Mouse (Mus musculus) layer of hippocampus, postnatal 14 days (tissue): ENCODE measurements at regions not wholly inside any gene's neighbourhood (a gene's known extent, or its start where the extent isn't known, plus 50 kb on each side); places are given as distances from the start of the nearest gene placed in this dataset.

Source experiments
- DNase-seq, 2 experiments: peaks; one replicate each; pipeline ENCODE4 v3.0.0; 2021 to 2022; ENCODE audit warnings: low spot score in 2 of 2, mixed read lengths in 1 of 2

DNA sequence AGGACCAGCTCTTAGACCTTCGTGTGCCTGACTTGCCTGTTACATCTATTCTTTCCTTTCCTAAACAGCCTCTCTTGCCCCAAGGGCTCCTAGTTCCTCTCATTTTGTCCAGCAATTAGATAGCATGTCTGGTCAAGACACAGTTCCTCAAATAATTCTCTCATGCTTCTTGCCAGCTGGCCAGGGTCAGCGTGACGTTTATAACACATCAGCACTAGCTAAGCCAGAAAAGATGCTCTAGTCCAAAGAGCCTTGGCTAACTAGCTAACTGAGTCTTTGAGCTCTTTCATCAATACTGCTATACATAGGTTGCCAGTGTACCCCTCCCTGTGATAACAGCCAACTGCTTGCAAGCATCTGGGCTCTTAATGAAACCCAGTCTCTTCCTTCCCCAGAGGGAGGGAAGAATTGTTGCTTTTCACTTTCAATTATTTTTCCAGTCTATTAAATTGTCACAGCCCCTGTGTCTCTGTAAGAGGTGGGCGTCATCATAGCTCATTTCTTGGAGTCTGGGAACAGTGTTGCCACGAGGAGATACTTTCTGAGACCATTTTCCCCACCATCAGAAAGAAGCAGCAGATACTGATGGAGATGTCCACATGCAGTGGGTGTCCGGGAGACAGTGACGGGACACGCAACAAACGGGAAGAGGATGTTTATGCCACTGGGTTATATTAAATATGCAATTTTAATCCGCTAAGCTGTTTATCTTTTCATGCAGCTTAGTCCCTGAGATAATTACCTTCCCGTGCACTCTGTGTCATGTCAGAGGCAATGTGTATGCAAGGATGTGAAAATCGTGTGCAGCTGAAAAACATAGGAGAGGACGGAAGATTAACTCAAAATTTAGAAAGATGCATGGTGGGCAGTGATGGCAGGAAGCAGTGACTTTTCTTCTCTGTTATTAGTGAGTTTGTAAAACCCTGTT lies 250.1 kb upstream of the Nmur2 start:
- no peak for DNase-seq

GRCm38 (mm10) chr11:56285575-56286260 lies 244.9 kb upstream of the Nmur2 start:
- DNase-seq, result peak in 1 of 2 experiments; percentile 20

GRCm38 (mm10) chr11:56281201-56281600 lies 240.4 kb upstream of the Nmur2 start:
- no peak for DNase-seq

GRCm38 (mm10) chr11:56280216-56280615 lies 239.4 kb upstream of the Nmur2 start:
- no peak for DNase-seq

GRCm38 (mm10) chr11:56269915-56270493 lies 229.2 kb upstream of the Nmur2 start:
- DNase-seq, result no peak

- no peak for DNase-seq
These were observed 221.9 kb upstream of the Nmur2 start for GRCm38 (mm10) chr11:56262726-56263125.

GRCm38 (mm10) chr11:56256356-56256755 lies 215.5 kb upstream of the Nmur2 start:
- no peak for DNase-seq

DNA sequence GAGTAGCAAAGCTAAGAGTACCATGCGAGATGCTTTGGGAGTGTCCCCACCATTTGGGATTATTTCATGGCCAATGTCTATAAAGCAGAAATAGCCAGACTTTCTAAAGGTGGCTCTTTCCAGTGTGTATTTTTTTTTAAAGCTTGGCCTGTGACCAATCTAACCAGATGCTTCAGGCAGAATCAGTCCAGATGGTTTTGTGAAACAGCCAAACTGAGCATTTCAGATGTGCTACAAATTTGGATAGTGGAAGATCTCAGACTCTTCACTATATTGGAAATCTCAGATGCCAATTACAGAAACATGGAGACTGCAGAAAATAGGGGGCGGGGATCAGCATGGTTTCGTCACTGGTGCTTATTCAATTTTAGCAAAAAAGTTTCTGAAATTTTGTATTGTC lies 213.6 kb upstream of the Nmur2 start:
- DNase-seq, result no peak

DNA sequence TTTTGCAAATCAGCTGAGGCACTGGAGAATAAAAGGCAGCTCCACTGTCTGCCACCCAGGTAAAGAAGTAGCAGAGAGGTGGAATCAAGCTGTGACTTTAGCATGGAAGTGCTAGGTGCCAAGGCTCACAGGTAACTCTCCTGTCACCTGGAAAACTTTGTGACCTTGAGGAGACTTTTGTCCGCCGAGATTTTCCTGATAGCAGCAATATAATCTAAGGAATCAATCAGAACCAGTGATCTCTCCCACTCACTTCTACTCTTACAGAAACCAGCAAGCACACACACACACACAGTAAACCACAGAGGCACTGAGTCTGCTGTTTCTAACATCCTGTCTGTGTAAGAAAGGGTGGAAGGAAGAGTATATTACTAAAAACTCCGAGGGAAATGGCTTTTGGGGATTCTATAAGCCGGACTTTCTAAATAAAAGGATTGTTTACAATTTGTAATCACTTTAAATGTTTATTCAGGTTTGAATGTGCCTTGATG lies 206.6 kb upstream of the Nmur2 start:
- no peak for DNase-seq

GRCm38 (mm10) chr11:56246549-56247332 lies 205.9 kb upstream of the Nmur2 start:
- DNase-seq, result peak; percentile 44 to 83

- DNase-seq, result peak; percentile 40 to 70
These were observed 204.1 kb upstream of the Nmur2 start for GRCm38 (mm10) chr11:56244951-56245350.

- DNase-seq, result peak; percentile 44 to 49
These were observed 202.6 kb upstream of the Nmur2 start for GRCm38 (mm10) chr11:56243447-56243846.

DNA sequence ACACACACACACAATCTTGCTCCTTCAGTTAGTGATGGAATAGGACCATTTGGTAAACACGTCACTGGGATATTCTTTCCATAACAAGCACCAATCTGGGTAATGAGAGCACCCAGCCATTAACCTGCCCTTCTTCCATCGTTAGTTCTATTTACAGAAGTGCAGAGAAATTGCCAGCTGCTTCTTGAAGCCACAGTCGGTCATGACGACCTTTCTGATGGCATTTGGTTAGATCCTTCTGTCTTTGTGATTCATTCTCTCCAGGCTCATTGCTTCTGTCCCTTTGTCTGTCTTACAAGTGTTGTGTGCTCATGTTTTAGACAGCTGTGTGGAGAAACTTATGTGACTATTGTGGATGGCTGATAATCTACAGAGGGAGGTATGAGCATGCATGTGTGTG lies 197.9 kb upstream of the Nmur2 start:
- no peak for DNase-seq

DNA sequence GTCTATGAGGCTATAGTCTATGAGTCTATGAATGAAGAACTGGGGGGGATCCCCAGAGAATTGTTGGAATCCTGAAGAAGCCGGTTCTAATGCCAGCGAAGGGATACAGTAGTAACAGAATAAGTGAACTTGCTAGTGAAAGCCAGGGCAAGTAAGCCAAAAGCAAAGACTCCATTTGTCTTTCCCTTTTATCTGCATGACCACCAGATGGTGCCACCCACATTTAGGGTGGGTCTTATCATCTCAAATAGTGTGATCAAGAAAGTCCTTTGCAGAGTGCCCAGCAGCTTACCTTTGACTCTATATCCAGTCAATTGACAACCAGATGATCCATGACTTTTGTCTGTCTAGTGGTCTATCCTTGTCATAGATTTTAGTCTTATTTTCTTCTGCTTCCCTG lies 184.2 kb upstream of the Nmur2 start:
- no peak for DNase-seq

DNA sequence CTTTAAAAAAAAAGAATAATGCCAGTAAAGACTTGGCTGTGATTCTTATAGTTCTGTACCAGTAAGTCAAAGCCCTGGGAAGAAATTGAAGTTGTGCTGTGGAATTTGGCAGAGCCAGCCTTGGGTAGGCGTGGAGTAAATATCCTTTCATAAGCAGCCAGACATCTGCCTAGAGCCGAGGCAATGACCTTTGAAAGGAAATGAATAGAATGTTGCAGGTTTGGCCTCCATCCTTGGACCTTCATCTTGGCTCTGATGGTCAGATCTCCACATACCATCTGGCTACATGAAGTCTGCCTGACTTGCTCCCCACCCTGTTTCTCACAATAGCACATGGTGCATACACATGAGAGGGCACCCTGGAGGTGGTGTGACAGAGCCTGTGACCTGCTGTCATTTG lies 174.9 kb upstream of the Nmur2 start:
- peak in 1 of 2 experiments; percentile 9 for DNase-seq

DNA sequence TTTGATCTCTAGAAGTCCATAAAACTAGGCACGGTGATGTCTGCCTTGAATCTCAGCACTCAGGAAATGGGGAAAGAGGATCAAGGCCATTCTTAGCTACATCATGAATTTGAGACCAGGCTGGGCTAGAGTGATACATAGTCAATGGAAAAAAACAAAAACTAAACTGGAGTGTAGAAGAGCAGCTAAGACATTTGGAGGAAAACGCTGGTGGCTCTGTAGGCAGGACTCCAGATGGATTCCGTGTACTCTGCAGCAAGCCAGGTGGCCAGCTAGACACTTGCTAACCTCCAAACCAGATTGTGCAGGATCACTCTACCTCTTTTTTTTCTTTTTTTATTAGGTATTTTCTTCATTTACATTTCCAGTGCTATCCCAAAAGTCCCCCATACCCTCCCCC lies 161.0 kb upstream of the Nmur2 start:
- no peak for DNase-seq

DNA sequence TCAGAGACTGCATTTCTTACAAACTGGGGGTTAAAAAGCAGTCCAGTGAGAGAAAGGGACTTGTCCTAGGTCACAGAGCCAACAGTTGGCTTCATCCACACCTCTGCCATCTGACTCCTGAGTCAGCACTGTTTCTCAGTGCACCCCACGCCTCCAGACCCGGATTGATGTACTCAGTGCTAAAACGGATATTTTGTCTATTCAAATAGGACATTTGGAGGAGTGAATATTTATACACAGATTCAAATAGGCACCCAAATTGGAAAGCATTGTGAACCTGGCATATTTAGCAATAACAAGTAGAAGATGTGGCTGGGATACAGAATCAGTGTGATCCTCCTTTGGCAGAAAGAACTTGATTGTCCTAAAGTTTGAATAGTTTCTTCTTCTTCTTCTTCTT lies 154.5 kb upstream of the Nmur2 start:
- DNase-seq, result peak in 1 of 2 experiments; percentile 52

DNA sequence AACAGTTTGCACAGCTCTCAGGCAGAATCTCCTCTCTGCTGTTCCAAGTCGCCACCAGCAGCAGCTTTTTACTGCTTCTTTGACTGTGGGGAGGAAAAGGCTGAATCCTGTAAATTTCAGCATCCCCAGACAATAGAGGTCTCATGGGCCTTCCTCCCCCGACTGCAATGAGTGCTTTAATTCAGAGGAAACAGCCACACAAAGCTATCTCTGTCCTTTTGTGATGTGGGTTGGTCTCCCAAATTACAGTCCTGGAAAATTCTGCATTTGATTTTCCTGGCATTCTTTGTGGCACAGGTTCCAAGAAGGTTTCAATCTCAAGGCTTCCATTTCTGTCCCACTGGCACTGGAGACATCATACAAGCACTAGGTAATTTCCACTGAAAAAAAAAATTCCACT lies 152.6 kb upstream of the Nmur2 start:
- no peak for DNase-seq

GRCm38 (mm10) chr11:56173895-56174294 lies 133.1 kb upstream of the Nmur2 start:
- no peak for DNase-seq

DNA sequence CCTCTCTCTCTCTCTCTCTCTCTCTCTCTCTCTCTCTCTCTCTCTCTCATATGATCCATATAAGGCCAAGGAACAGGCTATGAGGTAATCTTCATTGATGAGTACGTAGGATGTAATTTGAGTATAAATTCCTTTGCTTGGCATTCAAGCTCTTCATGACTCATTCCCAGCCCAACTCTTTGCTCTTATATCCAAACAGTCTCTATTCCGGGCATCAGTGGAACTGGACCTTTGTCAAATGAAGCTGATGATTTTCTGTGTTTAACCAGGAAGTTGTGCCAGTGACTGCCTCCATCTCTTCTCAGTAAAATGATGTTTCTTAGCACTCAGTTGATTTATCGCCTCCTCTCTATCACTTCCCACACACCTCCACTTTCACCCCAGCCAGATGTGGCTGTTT lies 132.4 kb upstream of the Nmur2 start:
- no peak for DNase-seq

DNA sequence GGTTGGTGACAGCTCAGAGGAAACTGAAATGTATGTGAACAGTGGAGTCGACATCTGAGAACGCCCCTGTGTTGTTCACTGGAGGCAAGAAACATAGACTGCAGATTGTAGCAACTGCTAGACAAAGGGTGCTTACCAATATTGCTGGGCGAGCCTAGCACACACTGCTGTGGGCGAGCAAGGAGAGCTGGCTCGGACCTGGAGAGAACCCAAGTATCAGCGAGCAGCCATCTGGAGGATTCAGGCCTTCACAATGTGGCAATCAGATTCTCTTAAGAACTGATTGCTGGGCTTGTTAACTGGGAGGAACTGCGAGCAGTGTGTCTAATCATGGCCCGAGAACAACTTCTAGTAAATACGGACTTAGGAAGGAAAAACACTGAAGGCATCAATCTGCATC lies 128.8 kb upstream of the Nmur2 start:
- peak; percentile 61 to 72 for DNase-seq
